Mouse (Mus musculus) kidney, adult 2 months (tissue): ENCODE data around the gene 4921517D22Rik.

ENCODE experiments used
- CTCF ChIP-seq: fragments of 200-500 bp; conservative IDR thresholded peaks from 2 replicates; pipeline ENCODE4 v1.5.1; 2011; ENCODE audit warnings: low read depth, mild to moderate bottlenecking, control low read depth, low read length, moderate library complexity, mixed read lengths; ENCODE audit not compliant: insufficient read depth, insufficient read length
- POLR2A ChIP-seq: fragments of 200-500 bp; IDR thresholded peaks from one replicate; pipeline ENCODE4 v1.6.1; 2011; ENCODE audit warnings: low read depth, low read length, control low read depth

DNA sequence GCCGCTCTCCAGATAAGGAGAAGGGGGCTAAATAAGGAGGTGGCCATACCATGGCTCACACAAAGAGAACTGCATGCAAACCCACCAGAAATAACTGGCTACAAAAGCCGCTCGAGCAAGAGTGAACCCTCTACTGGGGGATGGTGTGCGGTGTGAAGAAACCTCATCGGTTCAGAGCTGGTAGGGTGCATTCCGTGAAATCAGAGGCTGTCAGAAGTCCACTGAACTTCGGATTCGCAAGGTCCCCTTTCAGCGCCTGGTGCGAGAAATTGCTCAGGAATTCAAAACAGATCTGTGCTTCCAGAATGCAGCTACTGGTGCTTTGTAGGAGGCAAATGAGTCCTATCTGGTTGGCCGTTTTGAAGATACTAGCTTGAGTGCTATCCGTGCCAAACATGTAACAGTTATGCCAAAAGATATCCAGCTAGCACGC is 5.6 kb downstream of the 4921517D22Rik start:
- no peak for TF ChIP-seq CTCF
- no peak for TF ChIP-seq POLR2A
